Mouse (Mus musculus) MEL (cell line): ENCODE measurements at regions not wholly inside any gene's neighbourhood (a gene's known extent, or its start where the extent isn't known, plus 50 kb on each side); places are given as distances from the start of the nearest gene placed in this dataset.

Experiments
- DNase-seq: peaks from one replicate; pipeline ENCODE4 v3.0.0; 2011; ENCODE audit warnings: low read depth, low spot score
- H3K27ac ChIP-seq: 2 replicates; pipeline ENCODE4 v1.5.1; 2012; ENCODE audit warnings: low read depth, mild to moderate bottlenecking, control low read depth, low read length, moderate library complexity; ENCODE audit not compliant: control insufficient read depth
- H3K27me3 ChIP-seq, 2 experiments: fragments of 150-350 bp in 1 of 2; sonication (generic) in 1 of 2; 2 replicates each; pipeline ENCODE4 v1.6.1; 2012; ENCODE audit warnings: low read length in 2 of 2, mild to moderate bottlenecking in 2 of 2, improper control_type of control experiment in 1 of 2, moderate library complexity in 1 of 2; ENCODE audit not compliant: insufficient read depth in 2 of 2, control insufficient read depth in 1 of 2
- H3K36me3 ChIP-seq, 2 experiments: 2 replicates each; pipeline ENCODE4 v1.6.1; 2012 to 2014; ENCODE audit warnings: low read length in 2 of 2, improper control_type of control experiment in 1 of 2, inconsistent platforms in 1 of 2, mild to moderate bottlenecking in 1 of 2; ENCODE audit not compliant: insufficient read depth in 2 of 2, control insufficient read depth in 1 of 2
- H3K4me1 ChIP-seq, 2 experiments: fragments of 150-350 bp in 1 of 2; sonication (generic) in 1 of 2; 2 replicates each; pipeline ENCODE4 v1.6.1; 2012; ENCODE audit warnings: low read length in 2 of 2, improper control_type of control experiment in 1 of 2, mild to moderate bottlenecking in 1 of 2; ENCODE audit not compliant: insufficient read depth in 2 of 2, control insufficient read depth in 1 of 2
- H3K4me3 ChIP-seq, 2 experiments: fragments of 150-350 bp in 1 of 2; sonication (generic) in 1 of 2; 2 replicates each; pipeline ENCODE4 v1.5.1; 2012; ENCODE audit warnings: low read depth in 2 of 2, low read length in 2 of 2, mild to moderate bottlenecking in 2 of 2, moderate library complexity in 2 of 2, control low read depth in 1 of 2, improper control_type of control experiment in 1 of 2; ENCODE audit not compliant: control insufficient read depth in 1 of 2, insufficient read depth in 1 of 2
- H3K79me2 ChIP-seq: 2 replicates; pipeline ENCODE4 v1.6.1; 2012; ENCODE audit warnings: mild to moderate bottlenecking, low read length, moderate library complexity; ENCODE audit not compliant: control insufficient read depth, poor library complexity, insufficient read depth
- H3K9ac ChIP-seq: 2 replicates; pipeline ENCODE4 v1.6.1; 2012; ENCODE audit warnings: low read depth, mild to moderate bottlenecking, control low read depth, low read length, moderate library complexity; ENCODE audit not compliant: control insufficient read depth, poor library complexity, severe bottlenecking
- H3K9me3 ChIP-seq: fragments of 150-350 bp; sonication (generic); replicated peaks from 2 replicates; pipeline ENCODE4 v1.6.1; 2012; ENCODE audit warnings: mild to moderate bottlenecking, low read length, improper control_type of control experiment, moderate library complexity; ENCODE audit not compliant: insufficient read depth
- CHD1 ChIP-seq: IDR thresholded peaks from 2 replicates; pipeline ENCODE4 v1.6.1; 2012; ENCODE audit warnings: low read depth, mild to moderate bottlenecking, inconsistent platforms, low read length, improper control_type of control experiment
- CTCF ChIP-seq, 3 experiments: IDR thresholded peaks in 2 of 3; conservative IDR thresholded peaks in 1 of 3; 2 replicates each; pipeline ENCODE4 v1.5.1; 2011 to 2012; ENCODE audit warnings: low read length in 3 of 3, low read depth in 2 of 3, mild to moderate bottlenecking in 2 of 3, improper control_type of control experiment in 1 of 3, inconsistent platforms in 1 of 3, mixed read lengths in 1 of 3, moderate library complexity in 1 of 3; ENCODE audit not compliant: control insufficient read depth in 1 of 3, insufficient read depth in 1 of 3, poor library complexity in 1 of 3, severe bottlenecking in 1 of 3
- E2F4 ChIP-seq: IDR thresholded peaks from 2 replicates; pipeline ENCODE4 v1.6.1; 2011; ENCODE audit warnings: low read depth, low read length, improper control_type of control experiment, borderline replicate concordance
- ELF1 ChIP-seq: IDR thresholded peaks from 2 replicates; pipeline ENCODE4 v1.6.1; 2014; ENCODE audit warnings: low read depth, mild to moderate bottlenecking, inconsistent platforms, low read length, improper control_type of control experiment, moderate library complexity
- EP300 ChIP-seq, 2 experiments: IDR thresholded peaks; 2 replicates each; pipeline ENCODE4 v1.6.1; 2011; ENCODE audit warnings: improper control_type of control experiment in 2 of 2, low read length in 2 of 2, low read depth in 1 of 2, mild to moderate bottlenecking in 1 of 2
- GABPA ChIP-seq: IDR thresholded peaks from 2 replicates; pipeline ENCODE4 v1.6.1; 2012; ENCODE audit warnings: low read depth, mild to moderate bottlenecking, inconsistent platforms, low read length, improper control_type of control experiment, moderate library complexity
- JUND ChIP-seq: IDR thresholded peaks from 2 replicates; pipeline ENCODE4 v1.6.1; 2011; ENCODE audit warnings: low read depth, mild to moderate bottlenecking, improper control_type of control experiment, low read length
- KAT2A ChIP-seq: conservative IDR thresholded peaks from 2 replicates; pipeline ENCODE4 v1.6.1; 2012; ENCODE audit warnings: low read depth, low read length, improper control_type of control experiment, inconsistent platforms
- MAX ChIP-seq: IDR thresholded peaks from 2 replicates; pipeline ENCODE4 v1.6.1; 2011; ENCODE audit warnings: low read length, improper control_type of control experiment
- MAZ ChIP-seq: IDR thresholded peaks from 2 replicates; pipeline ENCODE4 v1.6.1; 2012; ENCODE audit warnings: low read depth, mild to moderate bottlenecking, inconsistent platforms, low read length, improper control_type of control experiment
- NELFE ChIP-seq: IDR thresholded peaks from 2 replicates; pipeline ENCODE4 v1.6.1; 2011; ENCODE audit warnings: low read depth, low read length, improper control_type of control experiment
- NRF1 ChIP-seq: IDR thresholded peaks from 2 replicates; pipeline ENCODE4 v1.6.1; 2014; ENCODE audit warnings: low read depth, mild to moderate bottlenecking, inconsistent platforms, low read length, improper control_type of control experiment, moderate library complexity; ENCODE audit not compliant: poor library complexity, insufficient read depth, severe bottlenecking
- POLR2AphosphoS2 ChIP-seq: IDR thresholded peaks from 2 replicates; pipeline ENCODE4 v1.6.1; 2011; ENCODE audit warnings: low read length, improper control_type of control experiment
- POLR2AphosphoS5 ChIP-seq: IDR thresholded peaks from 2 replicates; pipeline ENCODE4 v1.6.1; 2012; ENCODE audit warnings: low read depth, borderline replicate concordance, mild to moderate bottlenecking, inconsistent platforms, low read length, moderate library complexity, mixed read lengths
- RAD21 ChIP-seq: IDR thresholded peaks from 2 replicates; pipeline ENCODE4 v1.6.1; 2011; ENCODE audit warnings: mild to moderate bottlenecking, low read depth, low read length, improper control_type of control experiment
- SIN3A ChIP-seq: IDR thresholded peaks from 2 replicates; pipeline ENCODE4 v1.6.1; 2012; ENCODE audit warnings: low read length, improper control_type of control experiment, inconsistent platforms
- SMC3 ChIP-seq: IDR thresholded peaks from 2 replicates; pipeline ENCODE4 v1.6.1; 2011; ENCODE audit warnings: low read depth, low read length, improper control_type of control experiment
- TBP ChIP-seq: IDR thresholded peaks from 2 replicates; pipeline ENCODE4 v1.8.0; 2011; ENCODE audit warnings: low read depth, low read length, improper control_type of control experiment
- UBTF ChIP-seq: IDR thresholded peaks from 2 replicates; pipeline ENCODE4 v1.6.1; 2012; ENCODE audit warnings: low read depth, mild to moderate bottlenecking, inconsistent platforms, low read length, improper control_type of control experiment, moderate library complexity, borderline replicate concordance; ENCODE audit not compliant: insufficient read depth
- USF1 ChIP-seq: IDR thresholded peaks from 2 replicates; pipeline ENCODE4 v1.6.1; 2014; ENCODE audit warnings: low read depth, mild to moderate bottlenecking, inconsistent platforms, low read length, improper control_type of control experiment, moderate library complexity
- USF2 ChIP-seq, 2 experiments: IDR thresholded peaks; 2 replicates each; pipeline ENCODE4 v1.6.1; 2011 to 2012; ENCODE audit warnings: improper control_type of control experiment in 2 of 2, low read length in 2 of 2, borderline replicate concordance in 1 of 2, inconsistent platforms in 1 of 2, low read depth in 1 of 2, mild to moderate bottlenecking in 1 of 2; ENCODE audit not compliant: insufficient read depth in 1 of 2
- ZKSCAN1 ChIP-seq: IDR thresholded peaks from 2 replicates; pipeline ENCODE4 v1.6.1; 2012; ENCODE audit warnings: low read depth, mild to moderate bottlenecking, inconsistent platforms, low read length, improper control_type of control experiment, moderate library complexity
- ZMIZ1 ChIP-seq: IDR thresholded peaks from 2 replicates; pipeline ENCODE4 v1.6.1; 2012; ENCODE audit warnings: low read depth, mild to moderate bottlenecking, inconsistent platforms, low read length, improper control_type of control experiment, moderate library complexity

DNA sequence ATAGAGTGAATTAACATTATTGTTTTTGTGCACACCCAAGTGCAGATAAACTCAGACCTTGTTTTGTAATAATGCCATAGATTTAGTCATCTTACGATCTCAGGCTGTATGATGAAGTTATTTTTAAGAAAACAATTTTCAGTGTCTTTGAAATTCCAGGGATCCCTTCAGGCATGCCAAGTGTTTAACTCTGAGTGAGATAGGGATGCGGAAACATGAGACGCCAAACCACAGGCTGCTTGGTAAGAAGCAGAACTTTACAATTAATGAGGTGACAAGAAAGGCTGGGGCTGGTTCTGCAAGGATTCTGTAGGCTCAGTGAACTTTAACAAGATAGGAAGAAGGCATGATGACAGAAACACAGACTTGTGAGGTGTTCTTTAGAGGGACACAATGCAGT, 292.3 kb upstream of the Alcam start:
- Histone ChIP-seq H3K4me3 (no peak overlapping the region), H3K79me2 (no peaks in the 10 kb centered on the region), H3K27ac (no peak overlapping the region), H3K9me3 (no peaks in the 10 kb centered on the region), H3K27me3 (no peaks in the 10 kb centered on the region), H3K9ac (no peak overlapping the region), H3K4me1 (no peaks in the 10 kb centered on the region), H3K36me3 (no peaks in the 10 kb centered on the region)
- TF ChIP-seq UBTF (no peak), SMC3 (no peak), RAD21 (no peak), JUND (no peak), CHD1 (no peak), POLR2AphosphoS2 (no peak), NRF1 (no peak), SIN3A (no peak), TBP (no peak), USF1 (no peak), EP300 (IDR thresholded peaks at IDR 0.05; ENCODE audit: low read depth in 1 of 2, low read length in 2 of 2) (no peak), ZMIZ1 (no peak), MAZ (no peak), E2F4 (no peak), KAT2A (no peak)
- no peak for DNase-seq

DNA sequence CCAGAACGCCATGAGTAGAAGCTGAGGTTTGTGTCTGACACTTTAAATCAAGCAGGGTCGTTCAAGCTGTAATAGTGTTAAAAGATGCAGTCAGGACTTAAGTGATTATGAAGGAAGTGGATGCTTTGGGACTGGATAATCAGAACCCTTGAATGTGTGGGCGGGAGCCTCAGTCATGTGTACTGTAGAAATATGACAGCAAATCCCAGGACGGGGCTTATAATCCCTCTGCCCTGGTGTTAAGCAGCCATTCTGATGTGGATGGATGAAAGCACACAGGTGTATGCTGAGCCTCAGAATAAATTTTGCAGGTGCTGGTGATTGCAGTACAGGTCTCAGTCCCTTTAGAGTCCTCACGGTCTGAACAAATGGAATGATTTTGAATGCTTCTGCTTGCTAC, 290.8 kb upstream of the Alcam start:
- H3K4me1 ChIP-seq = no peaks in the 10 kb centered on the region
- no peak for DNase-seq
- no peak overlapping the region for H3K9ac ChIP-seq
- H3K4me3 ChIP-seq = no peak overlapping the region
- TF ChIP-seq CTCF (IDR thresholded peaks at IDR 0.05 in 2 of 3, conservative IDR thresholded peaks at IDR 0.05 in 1 of 3; ENCODE audit: control insufficient read depth in 1 of 3, insufficient read depth in 1 of 3, low read depth in 2 of 3, low read length in 3 of 3, poor library complexity in 1 of 3, severe bottlenecking in 1 of 3) (no peak), NELFE (no peak), CHD1 (no peak), TBP (no peak), GABPA (no peak), POLR2AphosphoS5 (no peak), USF2 (IDR thresholded peaks at IDR 0.05; ENCODE audit: borderline replicate concordance in 1 of 2, insufficient read depth in 1 of 2, low read depth in 1 of 2, low read length in 2 of 2) (no peak), ELF1 (no peak), MAZ (no peak), MAX (no peak), ZKSCAN1 (no peak), UBTF (no peak), JUND (no peak)
- no peaks in the 10 kb centered on the region for H3K9me3 ChIP-seq
- no peaks in the 10 kb centered on the region for H3K27me3 ChIP-seq
- H3K27ac ChIP-seq = no peak overlapping the region
- no peaks in the 10 kb centered on the region for H3K36me3 ChIP-seq
- no peaks in the 10 kb centered on the region for H3K79me2 ChIP-seq
